Mouse (Mus musculus) heart, postnatal 25 days (tissue): ENCODE data around the gene Ankrd31. TPM values are rescaled to one million over a fixed set of nuclear protein-coding genes. Genes with fewer than 3 reads are reported as not detected.
"Not testable (repeated sequence)": the region's sequence is repeated elsewhere in the genome, so short reads cannot be mapped to it uniquely, and the experiment has no call there.

Experiments used
- DNase-seq: peaks from one replicate; pipeline ENCODE4 v3.0.0; 2022; ENCODE audit warnings: low spot score
- intact Hi-C: fragments of 180-260 bp; cut with DNase I; formaldehyde crosslinking; loops from one replicate; pipeline ENCODE4 v1.15.1; 2025
- total RNA-seq, 2 experiments: library from RNA; stranded (reverse); gene quantifications; 2 replicates each; pipeline ENCODE4 v1.2.3; 2021

Gene Ankrd31
- not detected for total RNA-seq

DNA sequence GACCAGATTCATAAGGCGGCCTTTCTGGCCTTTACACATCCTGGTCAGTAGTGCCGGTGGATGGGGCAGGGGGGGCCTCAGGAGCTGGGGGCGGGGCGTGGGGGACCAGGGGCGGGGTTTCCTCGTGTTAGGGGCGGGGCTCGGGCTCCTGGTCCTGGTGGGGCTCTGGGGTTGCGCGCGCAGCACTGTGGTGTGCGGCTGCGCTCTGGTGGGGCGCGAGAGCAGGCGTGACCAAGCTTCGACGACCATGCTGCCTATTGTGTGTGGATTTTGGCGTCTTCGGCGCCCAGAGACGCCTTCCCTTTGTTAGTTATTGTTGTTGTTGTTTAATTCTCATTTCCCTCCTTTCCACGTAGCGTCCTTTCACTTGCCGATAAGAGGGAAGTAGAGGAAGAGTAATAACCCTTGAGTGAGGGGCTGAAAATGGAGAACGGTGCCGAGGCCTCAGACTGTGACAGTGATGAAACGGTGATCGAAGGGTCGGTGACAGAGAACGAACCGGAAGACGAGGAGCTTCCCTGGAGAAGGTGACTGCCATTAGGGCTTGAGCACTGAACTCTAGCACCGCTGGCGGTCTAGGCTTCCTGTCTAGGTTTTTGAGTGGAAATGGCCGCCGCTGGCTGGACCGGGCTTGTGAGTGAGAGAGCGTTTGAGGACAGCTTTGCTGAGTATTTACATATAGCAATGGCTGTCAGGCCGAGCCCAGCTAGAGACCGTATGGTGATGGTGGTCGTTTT lies at the start of gene Ankrd31:
Gene Ankrd31, plus strand, starts transcription at position 164 of the 737 bp plus-strand sequence.
- intact Hi-C loops: no loop called here
- no peak for DNase-seq

- DNase-seq: no peak
These were observed 45.3 kb upstream of the Ankrd31 start for GRCm38 (mm10) chr13:96702567-96703278.

DNA sequence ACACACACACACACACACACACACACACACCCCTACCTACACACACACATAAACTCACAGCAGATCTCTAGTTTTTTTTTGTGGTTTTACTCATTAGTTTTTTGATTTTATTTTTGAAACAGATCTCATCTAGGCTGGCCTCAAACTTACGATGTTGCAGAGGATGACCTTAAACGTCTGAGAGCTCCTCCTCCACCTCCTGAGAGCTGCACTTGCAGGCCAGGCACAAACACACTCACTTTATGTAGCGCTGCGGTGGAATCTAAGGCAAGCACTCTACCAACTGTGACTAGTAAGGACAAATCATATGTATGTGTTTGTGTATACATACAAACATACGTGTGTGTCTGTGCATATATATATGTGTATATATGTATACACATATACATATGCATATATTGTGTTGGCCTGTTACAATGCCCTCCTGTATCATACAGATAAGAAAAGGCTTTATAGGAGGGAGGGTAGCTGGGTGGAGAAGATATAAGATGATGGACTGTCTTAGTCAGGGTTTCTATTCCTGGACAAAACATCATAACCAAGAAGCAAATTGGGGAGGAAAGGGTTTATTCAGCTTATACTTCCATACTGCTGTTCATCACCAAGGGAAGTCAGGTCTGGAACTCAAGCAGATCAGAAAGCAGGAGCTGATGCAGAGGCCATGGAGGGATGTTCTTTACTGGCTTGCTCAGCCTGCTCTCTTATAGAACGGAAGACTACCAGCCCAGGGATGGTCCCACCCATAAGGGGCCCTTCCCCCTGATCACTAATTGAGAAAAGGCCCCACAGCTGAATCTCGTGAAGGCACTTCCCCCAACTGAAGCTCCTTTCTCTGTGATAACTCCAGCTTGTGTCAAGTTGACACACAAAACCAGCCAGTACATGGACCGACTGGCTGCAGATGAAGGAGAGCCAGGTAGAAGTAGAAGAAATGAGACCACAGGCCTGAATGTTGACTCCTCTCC lies 38.5 kb upstream of the Ankrd31 start:
- intact Hi-C loops: no loop called here
- no peak for DNase-seq

More at GRCm38 (mm10) chr13:96702567-96703278, 45.3 kb upstream of the Ankrd31 start:
- intact Hi-C loops: no loop called here

DNA sequence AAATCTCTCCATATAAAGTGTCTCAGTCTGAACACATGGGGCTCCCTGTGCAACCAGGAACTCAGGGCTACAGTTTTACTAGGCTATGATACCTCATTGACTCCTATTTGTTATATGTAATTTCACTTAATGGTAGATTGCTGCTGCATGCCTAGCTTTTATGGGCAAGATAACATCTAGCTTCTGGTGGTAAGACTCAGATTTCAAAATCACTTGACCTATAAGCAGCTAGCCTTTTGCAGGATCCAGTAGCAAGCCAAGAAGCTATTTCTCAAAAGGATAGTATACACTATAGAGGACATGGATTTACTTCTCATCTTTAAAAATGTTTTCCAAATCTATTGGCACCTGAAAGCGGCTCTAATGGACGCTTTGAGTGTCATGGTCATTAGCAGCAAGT lies 31.8 kb upstream of the Ankrd31 start:
- no peak for DNase-seq
- intact Hi-C loops: no loop called here

DNA sequence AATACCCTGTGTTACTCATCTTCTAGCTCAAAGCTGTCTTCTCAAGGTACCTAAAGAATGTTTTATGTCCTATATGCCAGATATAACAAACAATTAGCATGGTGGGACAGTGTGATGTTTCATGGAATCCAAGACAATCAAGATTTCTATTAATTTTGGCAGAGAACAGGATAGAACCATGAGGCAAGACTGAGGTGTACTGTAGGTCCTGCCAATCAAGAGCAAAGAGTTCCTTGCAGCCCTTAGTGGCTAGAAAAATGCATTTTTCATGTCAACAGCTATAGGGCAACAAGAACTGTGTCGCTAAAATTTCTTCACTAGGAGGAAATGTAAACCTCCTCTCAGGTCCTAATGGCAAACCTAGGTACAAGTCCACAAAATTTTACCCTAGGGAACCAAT lies 30.3 kb upstream of the Ankrd31 start:
- intact Hi-C loops: no loop called here
- DNase-seq: no peak

DNA sequence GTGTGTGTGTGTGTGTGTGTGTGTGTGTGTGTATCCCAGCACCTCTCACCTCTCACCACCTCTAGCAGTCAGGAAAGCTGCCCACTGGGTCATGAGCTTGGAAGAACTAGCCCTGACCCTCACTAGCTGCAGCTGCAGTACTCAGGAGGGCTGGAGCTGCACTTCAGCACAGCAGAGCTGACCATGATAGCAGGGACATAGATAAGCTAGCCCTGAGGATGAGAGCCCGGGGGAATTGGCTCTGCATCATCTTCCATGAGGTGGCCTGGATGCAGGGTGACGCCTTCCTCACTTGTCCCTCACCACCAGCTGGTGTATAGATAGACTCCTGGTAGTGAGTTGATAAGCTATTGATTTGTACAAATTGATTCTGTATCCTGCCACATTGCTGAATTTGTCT lies 28.1 kb upstream of the Ankrd31 start:
- intact Hi-C loops: no loop called here
- DNase-seq: no peak

- DNase-seq: no peak
- intact Hi-C loops: no loop called here
These were observed 19.8 kb upstream of the Ankrd31 start for GRCm38 (mm10) chr13:96728289-96728688.

- intact Hi-C loops: no loop called here
These were observed 18.9 kb upstream of the Ankrd31 start for GRCm38 (mm10) chr13:96729146-96729545.

GRCm38 (mm10) chr13:96730116-96730515 lies 18.0 kb upstream of the Ankrd31 start:
- intact Hi-C loops: no loop called here
- DNase-seq: no peak

More at GRCm38 (mm10) chr13:96729146-96729545, 18.9 kb upstream of the Ankrd31 start:
- DNase-seq: no peak

GRCm38 (mm10) chr13:96735175-96735574 lies 12.9 kb upstream of the Ankrd31 start:
- intact Hi-C loops: no loop called here
- no peak for DNase-seq

DNA sequence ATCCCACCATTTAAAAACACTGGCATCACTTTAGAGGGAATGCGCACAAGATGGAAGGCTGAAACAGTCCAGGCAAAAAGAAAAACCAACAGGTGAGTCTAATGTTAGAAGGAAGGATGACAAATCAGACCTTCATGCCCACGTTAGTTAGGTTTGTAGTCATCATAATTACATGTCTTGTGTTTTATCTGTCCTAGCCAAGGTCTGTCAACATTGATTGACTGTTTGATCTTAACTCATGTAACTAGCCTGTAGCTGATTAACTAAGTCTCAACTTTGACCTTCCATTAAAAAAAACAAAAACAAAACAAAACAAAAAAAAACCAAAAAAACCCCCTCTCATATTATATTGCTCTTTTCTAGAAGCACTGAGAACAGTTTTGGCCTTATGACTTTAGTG lies 7.9 kb upstream of the Ankrd31 start:
- DNase-seq: no peak
- intact Hi-C loops: no loop called here

DNA sequence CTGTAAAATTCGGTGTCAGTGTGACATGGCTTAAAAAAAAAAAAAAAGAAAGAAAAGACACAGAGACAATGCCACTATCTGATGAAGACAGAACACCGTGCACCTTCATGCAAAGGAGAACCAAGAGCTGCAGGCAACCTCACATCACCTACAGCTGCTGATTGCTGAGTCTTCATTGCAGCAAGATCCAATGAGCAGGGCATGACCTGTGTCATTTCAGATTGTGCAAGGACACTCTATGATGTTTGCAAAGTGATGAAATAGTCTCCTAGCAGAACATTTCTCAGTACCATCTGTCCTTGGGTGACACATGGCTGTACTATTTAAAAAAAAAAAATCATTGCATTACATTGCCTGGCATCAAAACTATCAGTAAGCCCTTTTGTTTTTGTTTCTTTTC lies 5.2 kb upstream of the Ankrd31 start:
- no peak for DNase-seq
- intact Hi-C loops: no loop called here

DNA sequence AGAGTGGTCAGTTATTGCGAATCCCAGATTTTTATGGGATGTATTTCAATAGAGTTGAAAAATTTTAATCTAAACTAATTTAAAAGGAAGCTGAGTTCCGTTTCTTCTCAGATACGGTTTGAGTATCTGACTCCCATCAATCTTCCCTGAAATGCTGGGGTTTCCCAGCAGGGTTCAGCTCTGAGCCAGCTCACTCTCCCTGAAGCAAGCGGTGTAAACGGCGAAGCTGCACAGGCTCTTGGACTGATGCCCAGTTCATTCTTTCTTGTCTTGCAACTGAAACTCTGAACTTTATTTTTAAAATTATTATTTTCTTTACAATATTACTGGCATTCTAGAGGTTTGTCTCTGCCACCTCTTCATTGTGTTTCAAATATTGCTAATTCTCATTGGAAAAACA lies 2.0 kb upstream of the Ankrd31 start:
- no peak for DNase-seq
- intact Hi-C loops: no loop called here

GRCm38 (mm10) chr13:96749859-96750258 lies 1.8 kb downstream of the Ankrd31 start:
- DNase-seq: no peak
- intact Hi-C loops: no loop called here

DNA sequence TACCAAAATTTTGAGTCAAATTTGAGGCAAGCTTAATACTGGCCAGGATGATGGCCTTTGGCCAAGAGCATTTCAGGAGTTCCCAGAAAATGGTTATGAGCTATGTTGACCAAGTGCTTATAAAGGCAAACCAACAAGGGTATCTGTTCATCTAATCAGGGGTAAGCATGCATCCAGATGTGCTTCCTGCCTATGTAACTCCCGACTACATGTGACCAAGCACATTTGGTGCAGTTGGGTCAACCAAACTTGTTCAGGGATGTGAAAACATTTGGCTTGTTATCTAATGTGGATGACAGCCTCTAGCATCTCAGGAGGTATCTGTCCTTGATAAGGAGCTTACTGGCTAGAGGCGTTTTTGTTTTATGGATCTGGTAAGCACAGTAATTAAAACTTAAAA lies 12.8 kb downstream of the Ankrd31 start:
- DNase-seq: no peak
- intact Hi-C loops: no loop called here

DNA sequence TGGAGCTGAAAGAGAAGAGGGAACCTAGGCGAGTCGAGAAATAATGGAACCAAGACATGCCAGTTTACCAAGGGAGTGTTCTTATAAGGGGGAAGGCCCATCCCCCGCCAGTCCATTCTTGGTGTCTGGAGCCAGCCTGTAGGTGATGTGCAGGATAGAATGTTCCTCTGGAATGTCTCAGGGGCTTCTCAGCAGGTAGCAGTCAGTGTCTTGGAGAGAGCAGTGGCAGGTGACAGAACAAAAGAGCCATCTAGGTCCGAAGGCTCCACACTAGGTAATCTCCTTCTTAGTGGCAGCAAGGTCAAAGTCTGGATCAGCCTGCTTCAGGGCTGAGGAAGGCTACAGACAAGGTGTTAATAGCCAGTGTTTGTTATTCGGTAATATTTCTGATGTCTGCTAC lies 38.0 kb downstream of the Ankrd31 start:
- DNase-seq, intact Hi-C loops: not testable (repeated sequence)

GRCm38 (mm10) chr13:96793451-96793850 lies 45.4 kb downstream of the Ankrd31 start:
- intact Hi-C loops: no loop called here
- DNase-seq: no peak

- DNase-seq: no peak
- intact Hi-C loops: no loop called here
These were observed 47.2 kb downstream of the Ankrd31 start for GRCm38 (mm10) chr13:96795301-96795700.

GRCm38 (mm10) chr13:96797500-96797899 lies 49.4 kb downstream of the Ankrd31 start:
- intact Hi-C loops: no loop called here
- DNase-seq: no peak

DNA sequence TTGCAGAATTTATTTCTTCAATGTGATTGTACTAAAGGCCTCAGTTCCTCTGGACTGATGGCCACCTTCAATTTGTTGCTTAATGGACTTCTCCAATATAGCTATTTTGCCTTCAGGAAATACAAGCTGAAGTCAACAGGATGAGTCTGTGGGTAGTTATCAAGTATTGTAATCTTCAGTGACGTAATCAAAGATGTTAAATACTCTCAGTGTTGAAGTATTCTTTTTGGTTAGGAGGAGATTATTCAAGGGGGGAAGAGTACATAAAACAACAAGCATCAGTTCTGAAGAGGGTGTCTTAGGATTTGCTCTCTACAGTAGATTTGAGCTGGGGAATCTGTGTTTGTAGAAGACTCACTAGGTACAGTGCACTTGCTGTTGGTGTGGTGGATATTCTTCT lies 101.7 kb downstream of the Ankrd31 start:
- intact Hi-C loops: loop anchor here (10.0 kb wide), 2 partner anchors 155 to 205 kb away; no protein-coding TSS in a partner anchor
- no peak for DNase-seq
